Mouse (Mus musculus) MEL-GATA-1-ER (cell line): ENCODE measurements around the gene 1700123O20Rik.

Source experiments
- DNase-seq: peaks from one replicate; pipeline ENCODE4 v3.0.0-alpha.2; 2012; ENCODE audit warnings: low read depth; ENCODE audit errors: extremely low read depth

The 1700123O20Rik gene

DNA sequence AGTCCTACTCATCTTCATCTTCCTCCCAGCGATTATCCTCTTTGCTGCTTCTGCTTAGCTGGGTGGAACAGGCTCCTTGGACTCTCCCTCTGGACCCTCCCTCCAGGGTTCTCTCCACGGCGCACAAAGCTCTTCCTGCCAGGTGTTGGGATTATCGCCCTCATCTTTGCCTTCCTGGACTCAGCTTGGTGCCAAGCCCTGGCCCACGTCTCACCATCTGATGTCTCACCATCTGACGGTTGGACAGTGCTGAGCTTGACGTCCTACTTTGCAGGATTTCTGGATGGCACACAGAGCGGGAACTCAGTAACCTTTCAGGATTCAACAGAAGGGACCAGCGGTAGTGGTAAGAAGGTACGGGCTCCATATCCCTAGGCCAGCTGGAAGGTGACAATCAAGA lies 35.7 kb downstream of the 1700123O20Rik start:
- no peak for DNase-seq

DNA sequence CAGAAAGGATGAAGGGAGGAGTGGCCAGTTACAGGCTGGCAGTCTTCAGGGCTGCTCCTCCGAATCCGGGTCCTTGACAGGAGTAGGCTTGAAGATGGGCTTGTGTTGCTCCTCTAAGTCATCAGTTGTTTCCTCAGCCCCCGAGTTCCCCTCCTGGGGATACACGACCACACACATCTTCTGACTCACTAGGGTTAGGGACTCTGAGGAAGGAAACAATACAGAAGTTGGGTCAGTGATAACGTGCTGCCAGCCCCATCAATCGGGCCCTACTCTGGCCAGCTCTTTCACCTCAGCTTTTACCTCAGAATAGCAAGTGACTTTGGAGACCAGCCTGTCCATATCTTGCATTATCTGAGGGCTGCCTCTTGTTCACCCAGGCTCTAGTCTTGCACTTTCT lies 38.0 kb downstream of the 1700123O20Rik start:
- DNase-seq: no peak

DNA sequence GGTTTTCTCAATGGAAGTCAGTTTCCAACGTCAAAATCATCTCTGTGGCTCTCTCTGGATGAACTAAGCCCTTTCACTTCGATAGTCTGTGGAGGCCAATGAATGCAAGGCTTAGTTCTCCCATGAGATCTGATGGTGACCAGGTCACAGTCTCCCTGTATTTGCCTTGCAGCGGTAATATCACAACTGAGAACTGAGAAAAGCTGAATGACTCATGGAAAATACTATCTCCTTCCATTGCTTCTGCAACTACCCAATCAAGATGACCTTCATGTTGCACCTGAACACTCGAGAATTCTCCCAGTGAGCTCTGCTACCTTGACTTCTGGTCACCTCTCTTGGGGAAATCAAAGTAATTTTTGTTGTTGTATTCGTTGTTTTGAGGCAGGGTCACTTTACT lies 41.5 kb downstream of the 1700123O20Rik start:
- DNase-seq: no peak

DNA sequence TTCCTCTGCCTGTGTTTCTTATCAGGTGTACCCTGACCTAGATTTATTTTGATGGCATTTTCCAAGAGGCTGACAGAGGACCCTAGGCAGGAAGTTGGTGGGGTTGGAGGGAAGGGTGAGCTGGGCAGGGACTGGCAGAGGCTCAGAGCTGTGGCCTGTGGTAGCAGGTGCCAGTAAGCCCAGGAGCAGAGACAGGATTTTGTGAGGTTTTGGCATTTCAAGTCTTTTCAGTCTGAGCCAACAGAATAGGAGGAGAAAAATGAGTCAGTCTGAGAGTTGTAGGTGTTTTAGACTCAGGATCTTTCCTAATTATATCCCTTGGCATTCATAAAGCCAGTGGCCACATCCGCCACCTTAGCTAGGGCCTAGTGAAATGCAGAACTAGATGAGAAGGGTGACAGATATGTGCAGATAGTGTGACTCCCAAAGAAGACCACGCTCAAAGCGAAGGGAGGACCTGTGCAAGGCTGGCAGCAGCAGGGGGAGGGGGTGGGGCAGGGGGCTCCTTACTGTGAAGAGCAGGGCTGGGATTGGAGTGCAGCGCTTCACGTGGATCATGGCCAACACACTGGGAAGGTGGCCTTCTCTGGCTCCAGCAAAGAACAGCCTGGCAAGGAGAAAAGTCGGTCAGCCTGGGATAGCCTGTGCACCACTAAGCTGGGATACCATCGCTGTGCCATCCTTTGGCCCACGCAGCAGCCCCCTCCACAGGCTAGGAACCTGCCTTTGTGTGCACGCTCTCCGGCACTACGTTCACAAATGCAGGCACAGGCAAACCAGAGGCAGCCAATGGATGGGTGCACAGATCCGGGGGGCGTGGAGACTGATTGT lies 43.0 kb downstream of the 1700123O20Rik start:
- DNase-seq: no peak

DNA sequence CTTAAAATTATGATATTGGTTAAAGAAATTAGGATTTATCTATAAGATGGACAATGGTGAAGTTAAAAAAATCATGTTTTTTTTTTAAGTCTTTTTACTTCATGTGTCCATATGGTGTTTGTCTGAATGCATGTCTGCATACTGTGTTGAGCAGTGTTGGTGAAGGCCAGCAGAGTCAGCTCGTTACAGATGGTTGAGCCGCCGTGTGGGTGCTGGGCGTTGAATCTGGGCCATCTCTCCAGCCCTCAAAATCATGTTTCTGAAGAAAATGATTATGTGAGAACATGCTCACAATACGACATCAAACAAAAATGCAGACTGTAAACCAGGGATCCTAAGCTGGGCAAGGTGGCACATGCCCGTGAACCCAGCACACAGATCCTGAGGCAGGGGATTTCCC lies 44.3 kb downstream of the 1700123O20Rik start:
- DNase-seq: no peak

DNA sequence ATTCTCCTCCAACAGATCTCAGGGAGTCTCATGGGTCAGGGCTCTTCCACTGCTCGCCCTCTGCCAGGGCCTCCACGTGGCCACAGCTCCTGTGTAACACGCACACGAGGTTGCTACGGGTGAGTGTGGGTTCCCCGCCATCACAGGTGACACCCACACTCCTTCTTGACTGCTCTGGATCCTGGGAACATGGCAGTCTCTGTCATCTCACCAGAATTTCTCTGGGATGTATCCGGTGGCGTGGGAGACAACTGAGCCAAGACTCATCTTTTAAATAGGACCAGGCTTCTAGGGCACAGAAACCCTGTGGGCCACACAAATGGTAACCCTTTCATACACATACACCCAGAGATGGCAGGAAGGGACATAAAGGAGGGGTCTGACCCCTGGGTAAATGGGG lies 46.2 kb downstream of the 1700123O20Rik start:
- DNase-seq: no peak

DNA sequence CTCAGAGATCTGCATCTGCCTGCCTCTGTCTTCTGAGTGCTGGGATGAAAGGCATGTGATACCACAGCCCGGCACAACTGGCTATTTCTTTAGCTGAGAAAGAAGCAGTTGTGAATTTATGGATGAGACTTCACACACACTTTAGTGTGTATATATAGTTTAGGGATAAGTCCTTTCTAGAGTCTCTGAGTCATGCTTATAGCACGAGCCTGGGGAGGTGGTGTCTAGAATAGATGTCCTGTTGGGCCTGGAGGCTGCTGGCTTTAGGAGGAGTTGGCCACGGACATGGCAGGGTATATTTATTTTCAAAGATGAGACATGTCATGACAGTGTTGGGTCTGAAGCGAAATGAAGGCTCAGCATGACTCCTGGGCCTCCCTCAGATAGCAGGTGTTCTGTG lies 48.0 kb downstream of the 1700123O20Rik start:
- no peak for DNase-seq

DNA sequence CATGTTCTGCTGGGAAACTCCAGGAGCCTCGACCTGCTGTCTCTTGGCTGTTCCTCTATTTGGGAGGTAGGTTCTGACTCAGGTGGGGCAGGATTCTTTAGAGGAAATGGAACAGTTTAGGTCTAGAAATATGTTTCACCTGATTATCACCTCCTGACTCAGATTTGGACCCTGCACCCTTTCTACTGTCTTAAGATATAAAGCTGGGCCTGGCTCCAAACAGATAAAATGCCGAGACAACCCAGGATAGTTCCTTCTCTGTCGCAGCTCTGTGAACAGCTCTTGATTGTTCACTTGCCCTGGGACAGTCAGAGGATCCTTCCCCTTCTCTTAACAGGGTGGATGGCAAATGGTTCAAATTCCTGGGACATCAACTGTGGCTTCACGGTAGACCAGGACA lies 49.2 kb downstream of the 1700123O20Rik start:
- peak; percentile 51 for DNase-seq

DNA sequence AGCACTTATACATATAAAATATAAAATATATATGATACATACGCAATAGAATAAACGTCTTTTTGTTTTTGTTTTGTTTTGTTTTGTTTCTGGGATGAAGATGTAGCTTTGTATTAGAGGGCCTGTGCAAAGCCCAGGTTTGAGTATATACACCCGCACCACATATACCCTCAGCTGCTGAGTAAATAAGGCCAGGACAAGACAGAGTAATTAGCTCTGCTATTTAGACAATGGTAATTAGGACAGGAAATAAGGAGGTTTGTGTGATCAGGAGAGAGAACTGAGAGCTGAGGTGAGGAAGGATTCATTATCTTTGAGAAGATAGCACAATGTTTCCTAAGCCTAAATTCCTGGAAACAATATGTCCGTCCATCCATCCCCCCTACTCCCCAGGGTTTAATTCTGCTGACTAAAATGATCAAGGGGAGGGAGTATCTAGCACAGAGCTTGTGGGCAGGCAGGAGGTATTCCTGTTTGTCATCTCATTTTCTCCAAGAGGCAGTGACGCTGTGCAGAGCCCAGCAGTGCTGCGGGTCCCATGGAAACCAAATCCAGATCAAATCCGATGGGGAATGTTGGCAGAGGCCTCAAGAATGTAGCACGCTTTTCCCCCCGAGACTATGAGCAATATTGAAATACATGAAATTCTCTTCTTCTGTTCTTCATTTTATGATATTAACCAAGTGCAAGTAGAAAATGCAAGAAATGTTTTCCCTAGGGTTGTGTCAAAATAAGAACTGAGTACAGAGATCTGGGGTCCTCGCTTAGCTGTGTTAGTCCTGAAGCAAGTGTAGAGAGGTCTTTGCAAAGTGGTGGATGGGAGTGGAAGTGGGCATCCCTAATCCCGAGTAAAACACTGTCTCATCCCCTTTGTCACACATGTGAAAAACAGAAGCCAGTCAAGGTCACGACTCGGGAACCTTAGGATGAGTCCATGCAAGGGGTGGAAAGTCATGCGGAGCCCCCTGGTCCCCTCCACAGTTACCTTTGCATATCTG lies 50.8 kb downstream of the 1700123O20Rik start:
- no peak for DNase-seq

DNA sequence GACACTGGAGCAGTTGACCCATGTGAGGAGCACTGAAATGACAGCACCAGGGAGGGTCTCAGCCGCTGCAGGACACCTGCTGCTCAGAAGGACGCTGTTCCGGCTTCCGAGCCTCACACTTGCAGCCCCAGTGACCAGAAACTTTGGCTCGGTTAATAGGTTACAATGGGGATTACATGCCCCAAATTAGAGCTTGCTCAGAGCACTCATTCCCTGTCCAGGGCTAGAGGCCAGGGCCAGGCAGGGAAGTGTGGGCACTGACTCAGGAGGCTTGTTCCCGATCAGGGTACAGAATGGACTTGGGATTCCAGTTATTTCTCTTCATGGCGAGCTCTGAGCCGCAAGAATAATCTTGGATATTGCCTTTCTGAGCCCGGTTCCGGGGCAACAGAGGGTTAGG lies 51.6 kb downstream of the 1700123O20Rik start:
- no peak for DNase-seq
